Mouse (Mus musculus) kidney, embryonic 15.5 days (tissue): ENCODE measurements at regions not wholly inside any gene's neighbourhood (a gene's known extent, or its start where the extent isn't known, plus 50 kb on each side); places are given as distances from the start of the nearest gene placed in this dataset.

Source experiments
- ATAC-seq: fragments of 200-750 bp; cut with Nextera tagmentation; replicated peaks from 2 replicates; pipeline ENCODE4 v1.8.0; 2017; ENCODE audit warnings: moderate TSS enrichment; ENCODE audit not compliant: low FRiP score
- H3K27ac ChIP-seq: fragments of 300-500 bp; sonication (generic); 2 replicates; pipeline ENCODE4 v1.5.1; 2015; ENCODE audit warnings: mild to moderate bottlenecking, inconsistent platforms
- H3K27me3 ChIP-seq: fragments of 300-500 bp; sonication (generic); 2 replicates; pipeline ENCODE4 v1.6.1; 2015; ENCODE audit warnings: inconsistent platforms
- H3K36me3 ChIP-seq: fragments of 300-500 bp; sonication (generic); 2 replicates; pipeline ENCODE4 v1.6.1; 2015; ENCODE audit warnings: inconsistent platforms
- H3K4me1 ChIP-seq: fragments of 300-500 bp; sonication (generic); 2 replicates; pipeline ENCODE4 v1.6.1; 2015; ENCODE audit warnings: inconsistent platforms
- H3K4me2 ChIP-seq: fragments of 300-500 bp; sonication (generic); 2 replicates; pipeline ENCODE4 v1.6.1; 2015; ENCODE audit warnings: moderate library complexity, mild to moderate bottlenecking, inconsistent platforms
- H3K4me3 ChIP-seq: fragments of 300-500 bp; sonication (generic); replicated peaks from 2 replicates; pipeline ENCODE4 v1.5.1; 2015; ENCODE audit warnings: mild to moderate bottlenecking, inconsistent platforms
- H3K9ac ChIP-seq: fragments of 300-500 bp; sonication (generic); 2 replicates; pipeline ENCODE4 v1.6.1; 2015; ENCODE audit warnings: mild to moderate bottlenecking, inconsistent platforms
- H3K9me3 ChIP-seq: fragments of 300-500 bp; sonication (generic); replicated peaks from 2 replicates; pipeline ENCODE4 v1.6.1; 2016; ENCODE audit warnings: inconsistent platforms
- WGBS: fragments of 180-500 bp; shearing (Covaris S2); methylation state at CpG from one replicate; pipeline ENCODE4 v1.1.7; 2015; ENCODE audit warnings: mixed read lengths; 5-methylcytosine and 5-hydroxymethylcytosine counted together

GRCm38 (mm10) chr12:97434021-97434420 lies 825.2 kb downstream of the Galc start:
- H3K27ac ChIP-seq, result no peak overlapping the region
- 73% methylated on average over 1 of the region's 1 CpGs for WGBS
- no peaks in the 10 kb centered on the region for H3K4me1 ChIP-seq
- ATAC-seq, result no peak
- no peak overlapping the region for H3K4me2 ChIP-seq
- no peak overlapping the region for H3K4me3 ChIP-seq
- H3K9me3 ChIP-seq, result no peaks in the 10 kb centered on the region
- no peaks in the 10 kb centered on the region for H3K36me3 ChIP-seq
- no peak overlapping the region for H3K9ac ChIP-seq
- no peaks in the 10 kb centered on the region for H3K27me3 ChIP-seq

DNA sequence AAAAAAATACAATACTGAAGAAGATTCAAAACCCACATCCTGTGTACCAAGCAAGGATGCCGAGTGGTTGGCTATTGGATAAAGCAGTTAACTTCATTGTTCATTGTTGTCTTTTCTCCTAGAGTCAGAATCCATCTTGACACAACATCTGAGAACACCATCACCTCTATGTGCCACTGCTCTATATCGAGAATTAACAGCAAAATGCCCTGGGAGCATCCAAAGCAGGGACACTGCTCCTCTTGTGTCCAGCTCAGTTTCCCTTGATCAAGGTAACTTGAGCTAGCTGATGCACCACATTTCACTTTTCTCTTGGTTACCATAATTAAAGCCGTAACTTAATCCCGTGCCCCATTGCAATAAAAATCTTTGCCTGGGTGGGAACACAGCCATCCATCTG lies 826.6 kb downstream of the Galc start:
- ATAC-seq, result peak; percentile 89
- no peaks in the 10 kb centered on the region for H3K4me1 ChIP-seq
- H3K27me3 ChIP-seq, result no peaks in the 10 kb centered on the region
- WGBS, result 43% methylated on average over 4 of the region's 4 CpGs
- no peak overlapping the region for H3K9ac ChIP-seq
- no peaks in the 10 kb centered on the region for H3K9me3 ChIP-seq
- H3K4me3 ChIP-seq, result no peak overlapping the region
- no peaks in the 10 kb centered on the region for H3K36me3 ChIP-seq
- no peak overlapping the region for H3K4me2 ChIP-seq
- H3K27ac ChIP-seq, result no peak overlapping the region

DNA sequence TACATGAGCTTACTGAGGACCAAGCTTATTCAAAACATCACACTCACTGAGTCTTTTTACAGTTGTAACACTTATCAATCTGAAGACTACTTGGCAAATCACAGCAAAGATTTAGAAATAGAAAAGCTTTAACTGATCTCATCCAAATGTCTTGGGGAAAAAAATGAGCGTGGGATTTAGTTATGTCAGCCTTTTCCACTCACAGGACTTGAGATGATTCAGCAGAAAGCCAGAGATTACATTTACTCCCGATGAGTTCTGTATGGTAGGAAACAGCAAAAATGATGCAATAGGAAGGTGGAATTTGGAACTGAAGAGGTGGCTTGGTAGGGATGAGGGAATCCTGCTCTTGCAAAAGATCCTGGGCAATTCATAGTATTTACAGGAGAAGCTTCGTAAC lies 831.0 kb downstream of the Galc start:
- no peak overlapping the region for H3K27ac ChIP-seq
- 93% methylated on average over 3 of the region's 3 CpGs for WGBS
- H3K4me1 ChIP-seq, result no peaks in the 10 kb centered on the region
- no peak overlapping the region for H3K4me2 ChIP-seq
- no peaks in the 10 kb centered on the region for H3K9me3 ChIP-seq
- H3K9ac ChIP-seq, result no peak overlapping the region
- H3K4me3 ChIP-seq, result no peak overlapping the region
- H3K27me3 ChIP-seq, result no peaks in the 10 kb centered on the region
- H3K36me3 ChIP-seq, result no peaks in the 10 kb centered on the region
- no peak for ATAC-seq

GRCm38 (mm10) chr12:97424726-97425125 lies 834.5 kb downstream of the Galc start:
- 89% methylated on average over 3 of the region's 3 CpGs for WGBS
- no peaks in the 10 kb centered on the region for H3K36me3 ChIP-seq
- H3K27me3 ChIP-seq, result no peaks in the 10 kb centered on the region
- no peaks in the 10 kb centered on the region for H3K9me3 ChIP-seq
- ATAC-seq, result no peak
- H3K27ac ChIP-seq, result no peak overlapping the region
- no peak overlapping the region for H3K4me3 ChIP-seq
- H3K4me2 ChIP-seq, result no peak overlapping the region
- no peak overlapping the region for H3K9ac ChIP-seq
- H3K4me1 ChIP-seq, result no peaks in the 10 kb centered on the region

DNA sequence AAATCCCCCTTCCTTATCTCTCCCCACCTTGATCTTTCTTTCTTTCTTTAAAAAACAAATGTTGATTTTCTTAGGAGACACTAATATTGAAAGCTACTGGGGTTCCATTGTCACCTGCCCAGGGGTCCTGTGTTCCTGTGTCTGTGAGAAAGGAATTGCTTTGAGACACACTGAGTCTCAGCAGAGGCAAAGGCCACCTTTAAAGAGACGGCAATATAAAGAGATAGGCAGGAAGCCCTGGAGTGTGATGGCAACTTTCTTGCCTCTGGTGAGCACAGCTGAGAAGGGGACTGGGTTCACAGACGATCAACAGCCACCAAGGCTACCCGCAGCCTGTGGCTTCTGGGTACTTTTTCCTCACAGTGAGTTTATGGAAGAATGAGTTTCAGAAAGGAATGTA lies 855.8 kb downstream of the Galc start:
- H3K9me3 ChIP-seq, result no peaks in the 10 kb centered on the region
- H3K36me3 ChIP-seq, result no peaks in the 10 kb centered on the region
- ATAC-seq, result no peak
- H3K4me3 ChIP-seq, result no peak overlapping the region
- H3K4me1 ChIP-seq, result 0 out of 2 replicates have a peak, but pooled peaks cover 7% of the 10 kb centered on the region
- H3K27me3 ChIP-seq, result no peaks in the 10 kb centered on the region
- no peak overlapping the region for H3K27ac ChIP-seq
- 33% methylated on average over 3 of the region's 3 CpGs for WGBS
- no peak overlapping the region for H3K4me2 ChIP-seq
- H3K9ac ChIP-seq, result no peak overlapping the region

DNA sequence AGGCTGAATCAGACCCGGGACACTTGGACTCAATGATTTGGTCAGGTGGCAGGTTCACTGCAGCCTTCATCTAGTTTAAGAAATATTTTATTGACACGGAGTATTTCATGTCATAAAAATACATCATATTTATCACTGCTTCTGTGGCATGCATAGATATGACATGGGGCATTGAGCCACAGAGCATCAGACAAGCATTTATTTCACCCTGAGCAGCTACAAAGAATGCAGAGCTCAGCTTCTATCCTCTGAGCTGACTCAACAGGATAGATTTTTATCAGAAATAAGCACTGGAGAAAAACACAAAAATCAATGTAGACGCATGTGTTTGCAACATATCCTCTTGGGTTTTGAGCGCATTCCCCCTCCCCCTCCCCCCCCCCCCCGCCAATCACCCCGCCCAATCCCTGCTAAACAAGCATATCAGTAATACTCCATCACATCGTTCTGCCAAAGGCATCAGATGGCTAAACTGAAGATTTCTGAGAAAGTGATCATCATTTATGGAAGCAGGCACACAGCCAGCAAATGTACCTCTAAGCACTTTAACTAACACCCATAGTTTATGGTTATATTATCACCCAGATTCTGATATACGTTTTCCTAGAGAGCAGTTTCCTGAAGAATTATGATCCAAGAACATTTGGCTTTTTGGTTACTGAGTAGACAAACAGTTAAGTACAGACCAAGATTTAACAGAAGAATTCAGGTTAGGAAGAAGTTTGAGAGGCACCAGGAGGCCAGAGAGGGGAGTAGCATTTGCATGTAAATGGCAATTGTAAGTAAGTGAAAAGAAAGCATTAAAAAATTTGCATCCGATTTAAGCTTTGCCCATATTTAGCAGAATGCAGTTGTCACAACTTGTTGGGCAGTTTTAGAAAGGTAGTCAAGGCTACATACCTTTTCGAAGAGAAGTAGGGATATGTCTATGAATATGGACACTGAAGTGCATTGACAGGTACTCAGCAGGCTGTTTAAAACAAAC lies 856.6 kb downstream of the Galc start:
- Histone ChIP-seq H3K27ac (no peak overlapping the region), H3K36me3 (no peaks in the 10 kb centered on the region), H3K4me2 (no peak overlapping the region), H3K9ac (no peak overlapping the region), H3K9me3 (no peaks in the 10 kb centered on the region), H3K4me3 (no peak overlapping the region), H3K4me1 (0 out of 2 replicates have a peak, but pooled peaks cover 7% of the 10 kb centered on the region), H3K27me3 (no peaks in the 10 kb centered on the region)
- 28% methylated on average over 10 of the region's 10 CpGs for WGBS
- no peak for ATAC-seq

GRCm38 (mm10) chr12:97398582-97398945 lies 860.7 kb downstream of the Galc start:
- Histone ChIP-seq H3K36me3 (no peaks in the 10 kb centered on the region), H3K27ac (no peak overlapping the region), H3K27me3 (no peaks in the 10 kb centered on the region), H3K4me2 (no peak overlapping the region), H3K9ac (no peak overlapping the region), H3K4me1 (0 out of 2 replicates have a peak, but pooled peaks cover 7% of the 10 kb centered on the region), H3K9me3 (no peaks in the 10 kb centered on the region), H3K4me3 (no peak overlapping the region)
- WGBS, result 20% methylated on average over 3 of the region's 3 CpGs
- peak; percentile 54 for ATAC-seq

- no peak overlapping the region for H3K9ac ChIP-seq
- 39% methylated on average over 5 of the region's 7 CpGs for WGBS
- no peaks in the 10 kb centered on the region for H3K36me3 ChIP-seq
- no peak overlapping the region for H3K4me2 ChIP-seq
- peak; percentile 52; the same call in 1 of the 2 replicates for ATAC-seq
- no peaks in the 10 kb centered on the region for H3K27me3 ChIP-seq
- no peak overlapping the region for H3K27ac ChIP-seq
- H3K4me1 ChIP-seq, result 0 out of 2 replicates have a peak, but pooled peaks cover 7% of the 10 kb centered on the region
- H3K4me3 ChIP-seq, result no peak overlapping the region
- H3K9me3 ChIP-seq, result no peaks in the 10 kb centered on the region
These were observed 861.2 kb downstream of the Galc start for GRCm38 (mm10) chr12:97397850-97398581.

- WGBS, result 72% methylated on average over 3 of the region's 3 CpGs
- no peak overlapping the region for H3K4me3 ChIP-seq
- H3K9ac ChIP-seq, result no peak overlapping the region
- H3K36me3 ChIP-seq, result no peaks in the 10 kb centered on the region
- H3K27me3 ChIP-seq, result no peaks in the 10 kb centered on the region
- no peak for ATAC-seq
- no peaks in the 10 kb centered on the region for H3K4me1 ChIP-seq
- H3K27ac ChIP-seq, result no peak overlapping the region
- H3K9me3 ChIP-seq, result no peaks in the 10 kb centered on the region
- H3K4me2 ChIP-seq, result no peak overlapping the region
These were observed 897.5 kb downstream of the Galc start for GRCm38 (mm10) chr12:97361804-97362203.

DNA sequence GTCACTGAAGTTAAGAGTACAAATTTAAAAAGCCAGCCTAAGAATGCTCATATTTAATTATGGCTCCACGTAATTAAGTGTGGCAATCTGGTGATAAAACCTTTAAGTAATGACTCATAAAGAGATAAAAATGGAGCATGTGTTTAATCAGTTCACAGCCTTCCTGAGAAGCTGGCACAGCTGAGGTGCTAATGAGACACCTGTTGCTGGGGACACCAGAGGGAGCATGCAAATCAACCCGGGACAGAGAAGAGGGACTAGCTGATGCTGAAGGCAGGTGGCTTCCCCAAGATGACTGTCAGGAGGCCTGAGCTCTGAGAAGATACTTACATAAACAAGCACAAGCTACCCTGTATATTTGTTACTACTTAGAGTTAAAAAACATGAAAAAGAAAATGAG lies 898.6 kb downstream of the Galc start:
- Histone ChIP-seq H3K27me3 (no peaks in the 10 kb centered on the region), H3K4me2 (no peak overlapping the region), H3K4me3 (no peak overlapping the region), H3K4me1 (no peaks in the 10 kb centered on the region), H3K27ac (no peak overlapping the region), H3K9me3 (no peaks in the 10 kb centered on the region), H3K36me3 (no peaks in the 10 kb centered on the region), H3K9ac (no peak overlapping the region)
- ATAC-seq, result no peak
- 25% methylated on average over 2 of the region's 2 CpGs for WGBS

DNA sequence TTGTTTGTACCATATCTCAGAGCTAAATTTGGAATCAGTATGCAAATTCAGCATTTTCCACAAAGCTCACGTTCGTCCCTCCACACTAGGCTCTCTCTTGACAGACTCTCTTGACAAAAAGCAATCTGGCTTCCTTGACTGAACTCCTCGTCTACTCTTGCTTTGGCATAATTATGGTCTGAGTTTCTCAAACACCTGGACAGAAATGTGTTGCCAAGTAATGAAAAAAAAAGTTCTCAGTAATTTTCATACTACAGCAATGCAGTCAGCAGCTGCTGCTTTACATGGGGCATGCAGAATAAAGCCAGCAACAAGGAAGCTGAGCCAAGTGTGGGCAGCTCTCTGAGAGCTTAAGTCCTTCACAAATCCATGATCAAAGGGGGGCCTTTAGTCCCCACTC lies 932.7 kb downstream of the Galc start:
- Histone ChIP-seq H3K36me3 (no peaks in the 10 kb centered on the region), H3K9me3 (no peaks in the 10 kb centered on the region), H3K9ac (no peak overlapping the region), H3K4me3 (no peak overlapping the region), H3K4me2 (no peak overlapping the region), H3K4me1 (no peaks in the 10 kb centered on the region), H3K27ac (no peak overlapping the region), H3K27me3 (no peaks in the 10 kb centered on the region)
- ATAC-seq, result no peak
- WGBS, result 70% methylated on average over 3 of the region's 3 CpGs

DNA sequence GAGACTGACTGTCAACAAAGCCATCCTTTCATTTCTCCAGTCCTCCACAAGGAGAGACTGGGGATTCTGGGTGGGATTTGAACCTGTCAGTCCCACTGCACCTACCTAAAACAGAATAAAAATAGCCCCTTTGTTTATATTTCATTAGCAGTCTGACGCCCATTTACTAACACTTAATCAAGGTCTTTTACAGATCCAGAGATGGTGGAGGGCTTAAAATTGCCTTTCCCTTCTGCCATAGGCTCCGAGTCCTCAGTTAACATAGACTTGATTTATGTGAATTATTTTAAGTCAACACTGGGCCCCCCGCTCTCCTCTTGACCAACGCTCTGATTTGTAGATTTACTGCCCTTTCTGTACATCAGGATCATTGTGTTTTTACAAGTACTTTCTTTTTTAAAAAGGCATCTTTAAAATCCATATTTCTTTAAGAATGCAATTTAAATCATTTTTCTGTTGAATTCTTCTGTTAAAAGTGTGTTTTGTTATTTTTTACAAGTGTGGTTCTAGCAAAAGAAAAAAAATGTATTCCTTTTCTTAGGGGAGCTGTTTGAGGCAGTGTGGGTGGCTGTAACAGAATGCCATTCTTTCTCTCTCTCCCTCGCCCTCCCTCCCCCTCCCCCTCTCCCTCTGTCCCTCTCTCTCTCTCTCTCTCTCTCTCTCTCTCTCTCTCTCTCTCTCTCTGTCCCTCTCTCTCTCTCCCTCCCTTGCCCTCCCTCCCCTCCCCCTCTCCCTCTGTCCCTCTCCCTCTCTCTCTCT lies 946.8 kb downstream of the Galc start:
- H3K9me3 ChIP-seq, result no peaks in the 10 kb centered on the region
- no peak overlapping the region for H3K9ac ChIP-seq
- H3K27ac ChIP-seq, result no peak overlapping the region
- H3K4me3 ChIP-seq, result no peak overlapping the region
- no peaks in the 10 kb centered on the region for H3K27me3 ChIP-seq
- no peak for ATAC-seq
- H3K36me3 ChIP-seq, result no peaks in the 10 kb centered on the region
- 19% methylated on average over 5 of the region's 5 CpGs for WGBS
- H3K4me2 ChIP-seq, result no peak overlapping the region
- peaks cover 4% of the 10 kb centered on the region; the same call in 1 of the 2 replicates for H3K4me1 ChIP-seq
